Mouse (Mus musculus) lung, postnatal 10 days (tissue): Measurements from ENCODE around the gene Snd1.

ENCODE experiments used
- DNase-seq: peaks from one replicate; pipeline ENCODE4 v3.0.0; 2021

Snd1 gene

GRCm38 (mm10) chr6:28717203-28717844 lies 242.4 kb downstream of the Snd1 start:
- DNase-seq: no peak

GRCm38 (mm10) chr6:28717845-28718237 lies 242.9 kb downstream of the Snd1 start:
- DNase-seq: peak; percentile 56

- peak; percentile 55 for DNase-seq
These were observed 245.6 kb downstream of the Snd1 start for GRCm38 (mm10) chr6:28720391-28721171.

- DNase-seq: no peak
These were observed 248.1 kb downstream of the Snd1 start for GRCm38 (mm10) chr6:28723059-28723458.

- no peak for DNase-seq
These were observed 249.8 kb downstream of the Snd1 start for GRCm38 (mm10) chr6:28724776-28725175.

GRCm38 (mm10) chr6:28729236-28729635 lies 254.3 kb downstream of the Snd1 start:
- DNase-seq: no peak

GRCm38 (mm10) chr6:28729649-28730048 lies 254.7 kb downstream of the Snd1 start:
- DNase-seq: no peak

- DNase-seq: no peak
These were observed 256.3 kb downstream of the Snd1 start for GRCm38 (mm10) chr6:28731246-28731645.

GRCm38 (mm10) chr6:28733884-28734647 lies 259.1 kb downstream of the Snd1 start:
- peak; percentile 27 for DNase-seq

- DNase-seq: no peak
These were observed 260.2 kb downstream of the Snd1 start for GRCm38 (mm10) chr6:28735116-28735515.

- DNase-seq: no peak
These were observed 261.7 kb downstream of the Snd1 start for GRCm38 (mm10) chr6:28736665-28737064.

GRCm38 (mm10) chr6:28737601-28738000 lies 262.7 kb downstream of the Snd1 start:
- no peak for DNase-seq

GRCm38 (mm10) chr6:28743586-28743985 lies 268.6 kb downstream of the Snd1 start:
- peak; percentile 25 for DNase-seq

GRCm38 (mm10) chr6:28745864-28746263 lies 270.9 kb downstream of the Snd1 start:
- no peak for DNase-seq

- no peak for DNase-seq
These were observed 272.1 kb downstream of the Snd1 start for GRCm38 (mm10) chr6:28747025-28747424.

GRCm38 (mm10) chr6:28747931-28748670 lies 273.2 kb downstream of the Snd1 start:
- DNase-seq: no peak

- no peak for DNase-seq
These were observed 274.3 kb downstream of the Snd1 start for GRCm38 (mm10) chr6:28749224-28749623.

- no peak for DNase-seq
These were observed 276.2 kb downstream of the Snd1 start for GRCm38 (mm10) chr6:28751186-28751585.

- DNase-seq: no peak
These were observed 278.3 kb downstream of the Snd1 start for GRCm38 (mm10) chr6:28753217-28753616.

GRCm38 (mm10) chr6:28753681-28754080 lies 278.7 kb downstream of the Snd1 start:
- DNase-seq: no peak

- no peak for DNase-seq
These were observed 279.4 kb downstream of the Snd1 start for GRCm38 (mm10) chr6:28754127-28754898.
